Mouse (Mus musculus) forebrain, embryonic 10.5 days (tissue): ENCODE data around the gene Ift43. TPM values are rescaled to one million over a fixed set of nuclear protein-coding genes. Genes with fewer than 3 reads are reported as not detected.

Source experiments
- DNase-seq: peaks from one replicate; pipeline ENCODE4 v3.0.0-alpha.2; 2017; ENCODE audit warnings: low spot score; ENCODE audit errors: extremely low spot score
- H3K27ac ChIP-seq: fragments of 300-500 bp; sonication (generic); 2 replicates; pipeline ENCODE4 v1.5.1; 2016; ENCODE audit warnings: mild to moderate bottlenecking
- H3K27me3 ChIP-seq: fragments of 300-500 bp; sonication (generic); 2 replicates; pipeline ENCODE4 v1.6.1; 2016; ENCODE audit warnings: mild to moderate bottlenecking; ENCODE audit not compliant: poor library complexity, severe bottlenecking
- H3K36me3 ChIP-seq: fragments of 300-500 bp; sonication (generic); replicated peaks from 2 replicates; pipeline ENCODE4 v1.6.1; 2016; ENCODE audit warnings: mild to moderate bottlenecking, moderate library complexity
- H3K4me1 ChIP-seq: fragments of 300-500 bp; sonication (generic); 2 replicates; pipeline ENCODE4 v1.6.1; 2016
- H3K4me3 ChIP-seq: fragments of 300-500 bp; sonication (generic); 2 replicates; pipeline ENCODE4 v1.5.1; 2016; ENCODE audit warnings: mild to moderate bottlenecking, moderate library complexity
- H3K9me3 ChIP-seq: fragments of 300-500 bp; sonication (generic); 2 replicates; pipeline ENCODE4 v1.6.1; 2016; ENCODE audit warnings: mild to moderate bottlenecking, moderate library complexity
- WGBS: fragments of 180-500 bp; shearing (Covaris S2); methylation state at CpG from one replicate; pipeline ENCODE4 v1.1.7; 2016; 5-methylcytosine and 5-hydroxymethylcytosine counted together
- polyA plus RNA-seq: library from polyadenylated mRNA; unstranded; fragments of >200 nt; fragmentation: Nextera tagmentation; extraction: Ambion mirVana; gene quantifications from 2 replicates; pipeline ENCODE4 v1.2.1, GENCODE M21; 2016

The Ift43 gene
- polyA plus RNA-seq, 1 experiment from 2014 or later: 77.5 TPM

DNA sequence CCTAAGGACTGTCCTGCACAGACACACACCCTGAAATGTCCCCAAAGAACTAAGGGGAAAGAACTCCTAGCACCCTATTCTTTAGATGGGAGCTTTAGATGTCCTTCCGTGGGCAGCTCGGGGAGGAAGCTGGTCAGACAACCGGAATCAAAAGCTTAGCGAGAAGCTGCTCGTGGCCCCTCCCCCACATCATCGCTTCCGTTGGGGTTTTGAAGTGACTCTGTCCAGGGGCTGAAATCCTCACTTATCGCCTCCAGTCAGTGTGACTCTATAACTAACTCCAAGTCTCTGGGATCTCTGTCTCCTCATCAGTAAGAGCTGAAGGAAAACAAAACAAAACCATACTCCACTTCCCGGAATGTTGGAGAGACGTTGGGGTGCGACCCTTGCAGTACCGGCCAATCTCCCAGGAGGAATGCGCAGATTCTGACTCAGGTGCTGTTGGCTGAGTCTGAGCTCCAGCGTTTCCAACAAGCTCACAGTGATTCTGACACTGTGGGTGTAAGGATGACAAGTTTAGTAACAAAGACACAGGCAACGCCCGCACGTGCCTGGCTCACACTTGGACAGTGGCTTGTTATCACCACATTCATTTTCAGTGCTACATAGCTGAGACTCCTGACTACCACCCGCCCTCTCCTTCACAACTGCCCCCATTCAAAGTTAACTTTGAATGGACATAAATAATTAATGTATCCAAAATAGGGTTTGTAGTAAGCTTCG lies 107.4 kb downstream of the Ift43 start:
- WGBS: 28% methylated on average over 19 of the region's 19 CpGs
- no peak for DNase-seq
- Histone ChIP-seq H3K36me3 (no peaks in the 10 kb centered on the region), H3K9me3 (no peaks in the 10 kb centered on the region), H3K4me1 (peaks cover 30% of the 10 kb centered on the region), H3K27me3 (peaks cover 28% of the 10 kb centered on the region), H3K27ac (no peak overlapping the region; the same call in 1 of the 2 replicates), H3K4me3 (no peak overlapping the region)

GRCm38 (mm10) chr12:86192036-86192449 lies 109.7 kb downstream of the Ift43 start:
- no peaks in the 10 kb centered on the region for H3K36me3 ChIP-seq
- 0 out of 2 replicates have a peak overlapping the region, but pooled peaks have one; percentile 15 for H3K27ac ChIP-seq
- H3K4me3 ChIP-seq: no peak overlapping the region
- DNase-seq: no peak
- peaks cover 24% of the 10 kb centered on the region for H3K27me3 ChIP-seq
- 77% methylated on average over 15 of the region's 15 CpGs for WGBS
- H3K4me1 ChIP-seq: peaks cover 30% of the 10 kb centered on the region
- no peaks in the 10 kb centered on the region for H3K9me3 ChIP-seq

DNA sequence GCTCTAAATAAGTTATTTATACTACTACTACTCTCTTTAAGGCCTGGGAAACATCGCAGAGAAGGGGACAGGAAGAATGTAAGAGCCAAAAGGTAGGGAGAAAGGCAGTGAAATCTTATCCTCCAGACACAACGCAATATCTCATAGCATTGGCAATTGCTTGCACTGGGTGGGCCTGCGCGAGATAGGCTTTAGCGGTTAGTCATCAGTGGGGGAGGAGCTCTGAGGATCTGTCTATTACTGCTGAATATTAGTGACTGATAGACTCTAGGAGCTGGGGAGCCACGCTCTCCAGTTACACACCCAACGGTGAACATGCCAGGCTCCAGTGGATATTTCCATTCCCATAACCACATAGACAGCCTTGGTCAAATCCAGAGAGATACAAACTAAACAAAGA lies 114.6 kb downstream of the Ift43 start:
- H3K4me1 ChIP-seq: peaks cover 7% of the 10 kb centered on the region
- DNase-seq: no peak
- WGBS: 95% methylated on average over 7 of the region's 7 CpGs
- H3K36me3 ChIP-seq: no peaks in the 10 kb centered on the region
- H3K4me3 ChIP-seq: no peak overlapping the region
- no peaks in the 10 kb centered on the region for H3K27me3 ChIP-seq
- no peaks in the 10 kb centered on the region for H3K9me3 ChIP-seq
- H3K27ac ChIP-seq: no peak overlapping the region

DNA sequence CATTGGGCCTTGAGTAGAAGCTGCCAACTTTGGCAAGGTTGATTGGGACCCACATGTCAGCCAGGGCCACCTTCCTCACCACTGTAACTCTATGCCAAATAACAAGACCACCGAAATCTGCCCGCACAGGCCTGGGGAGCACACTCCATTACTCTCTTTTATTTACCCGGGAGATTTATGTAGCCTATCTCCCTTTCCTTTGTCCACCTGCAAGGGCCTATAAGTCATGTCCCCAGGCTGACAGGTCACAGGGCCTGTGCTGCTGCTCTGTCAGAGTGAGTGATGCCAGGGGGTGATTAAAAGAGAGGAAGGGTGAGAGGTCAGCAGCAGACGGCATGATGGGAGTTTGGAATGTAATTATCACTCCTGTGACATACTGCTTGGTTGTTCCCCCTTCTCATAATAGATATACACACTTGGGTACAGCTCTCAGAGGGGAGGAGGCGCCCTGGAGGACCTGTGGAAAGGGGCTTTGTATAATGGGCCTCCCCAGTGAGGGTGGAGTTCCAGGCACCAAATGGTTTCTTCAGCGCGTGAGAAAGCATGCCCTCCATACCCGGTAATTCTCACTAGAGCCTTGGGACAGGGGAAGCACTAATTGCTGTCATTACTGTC lies 121.2 kb downstream of the Ift43 start:
- no peak overlapping the region for H3K27ac ChIP-seq
- 0 out of 2 replicates have a peak, but pooled peaks cover under 1% of the 10 kb centered on the region for H3K27me3 ChIP-seq
- WGBS: 85% methylated on average over 8 of the region's 8 CpGs
- DNase-seq: no peak
- no peaks in the 10 kb centered on the region for H3K9me3 ChIP-seq
- no peaks in the 10 kb centered on the region for H3K36me3 ChIP-seq
- no peak overlapping the region for H3K4me3 ChIP-seq
- peaks cover 3% of the 10 kb centered on the region; the same call in 1 of the 2 replicates for H3K4me1 ChIP-seq

GRCm38 (mm10) chr12:86211099-86211520 lies 128.8 kb downstream of the Ift43 start:
- Histone ChIP-seq H3K27me3 (peaks cover 77% of the 10 kb centered on the region), H3K4me3 (peak overlapping the region; percentile 33), H3K36me3 (no peaks in the 10 kb centered on the region), H3K9me3 (no peaks in the 10 kb centered on the region), H3K27ac (no peak overlapping the region), H3K4me1 (peaks cover 38% of the 10 kb centered on the region)
- WGBS: 1% methylated on average over 19 of the region's 19 CpGs
- no peak for DNase-seq

Other genes starting within 250 kb of the Ift43 start
- gene Tgfb3, start 3.5 kb upstream of the Ift43 start, polyA plus RNA-seq: 5.7 and 6.1 TPM in 2 replicates
- 16.6 and 18.3 TPM in 2 replicates for gene Gpatch2l, start 159.3 kb downstream of the Ift43 start, polyA plus RNA-seq